1 mouse cellular context compared by ENCODE assay signal in the genomic region with DNA sequence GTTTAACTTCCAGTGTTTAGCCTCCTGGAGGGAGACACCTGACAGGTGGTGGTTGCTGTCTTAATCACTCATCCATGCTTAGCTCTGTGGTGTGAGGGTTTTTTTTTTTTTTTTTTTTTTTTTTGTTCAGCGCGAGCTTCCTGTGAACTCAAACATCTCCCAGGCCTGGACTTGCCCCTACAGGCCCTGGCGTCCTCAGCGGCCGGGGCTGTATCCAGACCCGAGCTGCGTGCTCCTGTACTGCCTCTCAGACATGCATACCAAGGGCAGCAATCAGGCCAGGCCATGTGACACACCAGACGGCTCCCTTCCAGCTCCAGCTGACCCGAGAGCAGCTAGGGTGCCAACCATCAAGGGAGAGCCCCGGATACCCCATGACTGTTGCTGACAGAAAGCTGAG.
A peak's percentile ranks its signal among the peaks of the same experiment; 100 is the strongest.
TF ChIP-seq lines count a peak whose summit lies in the region.

No protein-coding gene starts in this region.

TF ChIP-seq in CH12.LX, 34 proteins besides CTCF, POLR2A, EP300 and RAD21 (continued from another document):
- TF ChIP-seq MAX (IDR thresholded peaks at IDR 0.05; ENCODE audit: low read length) (peak; percentile 76), IRF4 (IDR thresholded peaks at IDR 0.05; ENCODE audit: low read depth, low read length) (peak; percentile 81), ZNF384 (IDR thresholded peaks at IDR 0.05; ENCODE audit: low read depth, low read length) (peak; percentile 99), USF1 (IDR thresholded peaks at IDR 0.05; ENCODE audit: low read depth, low read length) (peak; percentile 75), MAFK (IDR thresholded peaks at IDR 0.05; ENCODE audit: insufficient replicate concordance, low read length) (no peak), TBP (conservative IDR thresholded peaks at IDR 0.05; ENCODE audit: low read depth, low read length) (peak; percentile 70), HCFC1 (IDR thresholded peaks at IDR 0.05; ENCODE audit: low read depth, low read length) (no peak), SMC3 (IDR thresholded peaks at IDR 0.05; ENCODE audit: low read depth, low read length) (peak; percentile 10; the same call in 1 of the 2 replicates), ZMIZ1 (IDR thresholded peaks at IDR 0.05; ENCODE audit: low read depth, low read length) (no peak), BHLHE40 (IDR thresholded peaks at IDR 0.05; ENCODE audit: low read depth, low read length) (peak; percentile 67), CHD2 (IDR thresholded peaks at IDR 0.05; ENCODE audit: low read length) (no peak), MXI1 (IDR thresholded peaks at IDR 0.05; ENCODE audit: low read depth, low read length) (no peak; the same call in 1 of the 2 replicates), CHD1 (IDR thresholded peaks at IDR 0.05; ENCODE audit: low read depth, low read length) (peak; percentile 97), ZC3H11A (IDR thresholded peaks at IDR 0.05; ENCODE audit: low read depth, low read length) (no peak), UBTF (IDR thresholded peaks at IDR 0.05; ENCODE audit: low read depth, low read length) (peak; percentile 71), ZKSCAN1 (IDR thresholded peaks at IDR 0.05; ENCODE audit: borderline replicate concordance, low read depth, low read length) (no peak), TCF12 (IDR thresholded peaks at IDR 0.05; ENCODE audit: low read depth, low read length) (peak; percentile 96), GABPA (IDR thresholded peaks at IDR 0.05; ENCODE audit: insufficient replicate concordance, low read depth, low read length) (no peak), NELFE (IDR thresholded peaks at IDR 0.05; ENCODE audit: low read depth, low read length) (no peak), E2F4 (IDR thresholded peaks at IDR 0.05; ENCODE audit: insufficient replicate concordance, low read depth, low read length) (no peak), JUND (conservative IDR thresholded peaks at IDR 0.05; ENCODE audit: low read depth, low read length) (no peak), MEF2A (IDR thresholded peaks at IDR 0.05; ENCODE audit: borderline replicate concordance, low read depth, low read length) (peak; percentile 79; the same call in 1 of the 2 replicates), JUN (IDR thresholded peaks at IDR 0.05; ENCODE audit: insufficient read depth, low read depth, low read length) (no peak), MAZ (IDR thresholded peaks at IDR 0.05; ENCODE audit: low read depth, low read length) (0 out of 2 replicates have a peak, but pooled peaks have one; percentile 20), POLR2AphosphoS2 (IDR thresholded peaks at IDR 0.05; ENCODE audit: low read depth, low read length) (no peak), RCOR1 (conservative IDR thresholded peaks at IDR 0.05; ENCODE audit: low read depth, low read length) (no peak; the same call in 1 of the 2 replicates), KAT2A (IDR thresholded peaks at IDR 0.05; ENCODE audit: insufficient replicate concordance, low read length) (no peak), ETS1 (conservative IDR thresholded peaks at IDR 0.05; ENCODE audit: low read depth, low read length) (peak; percentile 75), USF2 (conservative IDR thresholded peaks at IDR 0.05; ENCODE audit: low read depth, low read length) (peak; percentile 32; the same call in 1 of the 2 replicates), NRF1 (IDR thresholded peaks at IDR 0.05; ENCODE audit: low read depth, low read length) (0 out of 2 replicates have a peak, but pooled peaks have one; percentile 29), PAX5 (IDR thresholded peaks at IDR 0.05; ENCODE audit: low read length) (no peak)
